Mouse (Mus musculus) adrenal gland, postnatal 36 days (tissue): ENCODE results near the gene Adtrp. TPM values are rescaled to one million over a fixed set of nuclear protein-coding genes. Genes with fewer than 3 reads are reported as not detected.

ENCODE experiments used
- DNase-seq, 2 experiments: peaks; one replicate each; pipeline ENCODE4 v3.0.0; 2021; ENCODE audit warnings: mixed read lengths in 1 of 2
- total RNA-seq, 2 experiments: library from RNA; stranded (reverse); gene quantifications; 2 replicates each; pipeline ENCODE4 v1.2.3; 2021

Gene Adtrp
- total RNA-seq, 2 experiments from 2014 or later, result 22.5 to 45.9 TPM

DNA sequence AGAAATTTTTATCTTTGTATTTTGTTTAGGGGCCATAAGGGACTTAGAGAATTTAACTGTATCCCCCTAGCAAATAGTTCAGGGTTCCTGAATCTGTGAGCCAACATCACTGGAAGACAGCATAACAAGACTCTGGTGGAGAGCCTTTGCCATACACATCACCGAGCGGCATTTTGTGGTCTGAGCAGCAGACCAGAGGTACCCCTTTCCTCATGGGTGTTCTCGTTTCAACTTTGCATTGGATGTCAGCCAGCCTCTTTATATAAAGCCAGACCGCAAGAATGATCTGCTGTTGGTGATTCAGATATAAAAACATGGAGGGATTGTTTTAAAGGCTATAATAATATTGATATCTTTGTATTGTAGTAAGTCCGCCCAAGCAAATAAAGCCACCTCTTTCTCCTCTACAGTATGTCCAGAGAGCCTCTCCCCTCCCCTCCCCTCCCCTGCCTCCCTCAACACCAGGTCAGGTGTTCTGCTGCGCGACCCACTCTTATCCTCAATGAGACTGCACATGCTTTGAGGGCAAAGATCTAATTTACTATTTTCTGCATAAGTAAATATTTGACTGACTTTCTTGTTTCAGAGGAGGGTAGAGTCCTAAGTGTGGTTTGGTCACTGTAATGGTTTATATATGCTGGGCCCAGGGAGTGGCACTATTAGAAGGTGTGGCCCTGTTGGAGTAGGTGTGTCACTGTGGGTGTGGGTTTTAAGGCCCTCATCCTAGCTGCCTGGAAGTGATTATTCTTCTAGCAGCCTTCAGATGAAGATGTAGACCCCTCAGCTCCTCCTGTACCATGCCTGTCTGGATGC, 62.4 kb downstream of the Adtrp start:
- DNase-seq, result no peak

GRCm38 (mm10) chr13:41780296-41780695, 67.2 kb downstream of the Adtrp start:
- DNase-seq, result no peak

GRCm38 (mm10) chr13:41779603-41780180, 67.8 kb downstream of the Adtrp start:
- DNase-seq, result no peak

DNA sequence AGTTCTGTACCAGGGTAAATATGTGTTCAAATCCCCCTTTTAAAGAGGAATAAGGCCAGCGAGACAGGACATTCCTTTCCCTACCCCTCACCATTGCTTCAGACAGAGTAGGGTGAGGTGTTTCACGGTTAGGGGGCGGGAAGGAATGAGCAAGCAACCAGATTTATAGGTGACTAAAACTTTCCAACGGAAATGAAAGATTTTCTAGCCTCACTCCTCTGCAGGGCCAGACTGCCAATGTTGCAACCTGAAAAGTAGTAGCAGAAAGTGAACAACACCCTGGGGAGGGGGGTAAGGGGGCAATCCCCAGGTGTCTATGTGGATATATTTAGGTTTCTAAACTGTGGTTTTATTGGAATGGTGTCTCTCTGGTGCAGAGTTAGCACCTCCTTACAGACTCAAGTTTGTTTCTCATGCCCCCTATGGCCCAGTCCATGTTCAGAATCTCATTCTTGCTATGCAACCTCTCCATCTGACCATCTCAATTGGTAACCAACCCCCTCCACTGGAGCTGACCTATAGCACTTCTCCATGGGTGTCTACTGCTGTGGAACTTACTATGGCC, 73.6 kb downstream of the Adtrp start:
- no peak for DNase-seq

GRCm38 (mm10) chr13:41771061-41771460, 76.4 kb downstream of the Adtrp start:
- DNase-seq, result no peak

DNA sequence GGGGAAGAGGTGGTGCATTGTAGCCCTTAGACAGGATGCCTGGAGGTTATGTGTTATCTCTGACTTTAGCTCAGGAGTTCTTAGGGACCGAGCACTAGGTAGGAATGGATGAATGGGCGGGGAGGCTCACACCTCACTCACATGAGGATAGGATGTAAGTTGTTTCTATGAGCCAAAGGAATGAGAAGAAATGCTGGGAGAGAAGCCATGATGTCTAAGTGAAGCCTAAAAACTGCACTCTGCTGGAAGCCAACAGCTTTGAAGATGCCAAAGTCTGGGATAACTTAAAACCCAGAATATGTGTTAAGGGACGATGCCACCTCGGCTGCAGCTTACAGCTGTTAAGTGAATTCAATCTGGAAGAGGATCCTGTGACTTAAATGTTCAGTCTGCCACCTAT, 79.5 kb downstream of the Adtrp start:
- no peak for DNase-seq

DNA sequence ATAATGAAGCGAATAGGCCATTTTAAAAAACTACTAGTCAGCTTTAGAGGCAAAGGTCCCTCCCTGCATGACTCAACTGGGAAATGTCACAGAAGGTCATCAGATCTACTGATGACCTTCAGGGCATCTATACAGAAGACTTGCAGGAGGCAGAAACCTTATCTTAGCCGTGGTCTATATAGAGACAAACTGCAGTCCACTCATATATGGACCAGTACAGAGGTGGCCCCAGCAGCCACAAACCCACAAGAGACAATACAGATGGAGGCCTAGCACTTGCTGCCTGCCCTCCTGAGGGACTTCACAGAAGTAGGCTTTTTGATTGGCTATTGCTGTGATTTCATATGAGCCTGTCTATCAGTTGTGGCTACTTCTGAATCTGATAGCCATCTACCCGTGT, 85.5 kb downstream of the Adtrp start:
- no peak for DNase-seq

GRCm38 (mm10) chr13:41760484-41760883, 87.0 kb downstream of the Adtrp start:
- DNase-seq, result no peak

DNA sequence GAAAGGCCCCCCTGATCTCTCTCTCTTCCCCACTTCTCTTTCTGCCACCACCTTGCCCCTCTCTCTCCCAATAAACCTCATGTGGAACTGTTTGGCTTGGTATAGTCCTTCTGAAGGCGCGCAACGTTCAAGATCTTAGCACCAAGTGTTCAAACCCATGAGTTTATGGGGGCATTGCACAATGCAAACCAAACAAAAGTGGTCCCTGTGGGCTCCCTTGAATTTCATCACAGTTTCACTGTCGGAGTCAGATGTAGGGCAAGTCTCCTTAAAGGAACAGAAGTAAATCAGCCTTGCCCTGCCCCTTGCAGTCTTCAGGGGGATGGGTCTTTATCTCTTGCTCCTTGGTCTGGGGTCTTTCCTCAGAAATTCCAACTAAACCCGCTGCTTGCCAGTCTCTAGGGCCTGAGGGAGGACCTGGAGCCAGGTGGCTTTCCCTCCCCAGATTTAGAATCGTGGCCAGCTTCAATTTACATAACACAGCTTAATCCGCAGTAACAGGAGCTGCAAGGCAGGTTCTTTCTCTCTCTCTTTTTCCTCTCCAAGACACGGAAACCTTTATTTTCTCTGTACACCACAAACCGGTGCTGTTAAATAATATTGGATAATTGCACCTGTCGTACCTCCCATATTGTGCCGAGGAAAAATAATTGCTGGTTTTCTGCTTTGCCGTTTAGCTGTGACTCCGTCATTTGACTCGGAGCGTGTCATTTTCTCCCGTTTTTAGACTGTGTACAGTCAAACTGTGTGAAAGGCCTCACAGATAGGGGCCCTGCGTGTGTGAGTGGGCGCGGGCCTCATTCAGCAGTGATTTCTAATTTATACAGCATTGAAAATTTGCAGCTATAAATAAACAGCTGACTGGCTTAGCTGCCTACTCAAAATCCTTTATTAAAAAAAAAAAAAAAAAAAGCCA, 88.7 kb downstream of the Adtrp start:
- DNase-seq, result peak in 1 of 2 experiments; percentile 13

- DNase-seq, result no peak
Observed at GRCm38 (mm10) chr13:41753114-41753513, 94.4 kb downstream of the Adtrp start.

DNA sequence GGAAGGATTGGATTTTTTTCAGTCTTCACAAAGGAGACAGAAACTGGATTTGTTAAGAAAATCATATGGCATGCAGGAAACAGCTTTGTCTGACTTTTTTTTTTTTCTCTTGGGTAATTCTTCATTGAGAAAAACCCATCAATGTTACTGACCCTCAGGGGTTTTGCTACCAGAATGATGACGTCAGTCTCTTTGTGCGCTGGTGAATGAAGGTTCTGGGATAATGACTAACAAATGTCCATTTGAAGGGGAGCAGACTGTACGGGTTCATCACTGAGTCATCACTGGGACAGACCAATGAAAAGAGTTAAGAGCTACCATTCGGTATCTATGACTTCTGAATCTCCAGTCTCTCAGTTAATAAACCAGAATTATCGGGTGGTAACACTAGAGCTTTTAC, 97.0 kb downstream of the Adtrp start:
- DNase-seq, result peak in 1 of 2 experiments; percentile 7

- no peak for DNase-seq
Observed at GRCm38 (mm10) chr13:41748866-41749265, 98.6 kb downstream of the Adtrp start.

GRCm38 (mm10) chr13:41747691-41748090, 99.8 kb downstream of the Adtrp start:
- DNase-seq, result no peak

DNA sequence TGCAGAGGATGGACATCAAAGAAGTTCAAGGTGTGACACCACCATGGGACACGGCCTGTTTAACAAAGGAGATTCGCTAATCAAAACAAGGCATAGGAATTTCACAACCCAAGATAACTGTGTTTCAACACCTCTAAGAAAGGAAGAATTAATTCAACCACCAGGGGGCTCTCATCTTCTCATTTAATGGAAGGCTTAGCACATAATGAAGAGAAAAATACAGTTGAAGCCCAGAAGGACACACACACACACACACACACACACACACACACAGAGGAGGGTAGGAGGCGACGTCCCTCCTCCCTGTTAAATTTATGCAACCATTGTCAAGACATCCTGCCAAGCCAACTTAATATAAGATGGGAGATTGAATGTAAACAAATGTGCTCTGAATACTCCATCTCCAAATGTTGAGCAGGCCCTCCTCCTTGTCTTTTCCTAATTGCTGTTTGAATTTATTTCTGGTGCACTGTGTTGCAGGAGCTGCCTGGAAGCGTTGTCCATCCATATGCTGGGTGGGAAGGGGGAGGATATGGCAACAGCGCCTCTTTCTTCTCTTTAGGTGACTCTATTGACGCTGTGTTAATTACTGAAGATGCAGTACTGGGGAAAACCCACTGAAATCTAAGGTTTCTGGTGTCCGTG, 100.4 kb downstream of the Adtrp start:
- DNase-seq, result peak in 1 of 2 experiments; percentile 34

DNA sequence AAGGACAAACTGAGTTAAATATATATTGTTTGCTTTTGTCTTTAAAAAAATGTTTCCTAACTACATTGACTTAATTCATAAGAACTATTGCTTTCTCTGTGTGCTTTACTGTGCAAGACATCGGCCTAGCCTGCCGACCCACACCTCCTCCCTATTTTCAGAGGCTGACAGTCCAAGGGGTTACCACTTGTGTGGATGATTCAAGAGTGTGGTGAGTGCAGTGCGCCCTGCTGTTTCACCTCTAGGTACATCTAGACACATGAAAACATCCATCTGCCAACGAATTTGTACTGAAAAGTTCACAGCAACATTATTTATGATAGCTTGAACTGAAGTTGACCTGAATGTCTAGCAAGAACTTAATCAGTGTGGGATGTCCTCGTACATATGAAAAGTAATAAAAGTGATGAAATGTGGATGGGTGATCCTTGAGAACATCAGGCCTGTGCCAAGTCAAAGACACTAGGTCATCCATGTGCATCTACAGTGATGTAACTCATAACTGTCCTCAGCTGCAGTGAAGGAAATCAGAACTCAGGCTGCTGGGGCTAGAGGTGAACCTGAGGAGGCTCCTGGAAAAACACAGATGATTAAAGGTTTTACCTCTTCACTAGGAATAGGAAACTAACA, 106.9 kb downstream of the Adtrp start:
- DNase-seq, result no peak

GRCm38 (mm10) chr13:41737628-41738309, 109.7 kb downstream of the Adtrp start:
- no peak for DNase-seq

- no peak for DNase-seq
Observed at GRCm38 (mm10) chr13:41729660-41730059, 117.8 kb downstream of the Adtrp start.

GRCm38 (mm10) chr13:41727803-41728202, 119.7 kb downstream of the Adtrp start:
- no peak for DNase-seq

GRCm38 (mm10) chr13:41719331-41719730, 128.2 kb downstream of the Adtrp start:
- no peak for DNase-seq

DNA sequence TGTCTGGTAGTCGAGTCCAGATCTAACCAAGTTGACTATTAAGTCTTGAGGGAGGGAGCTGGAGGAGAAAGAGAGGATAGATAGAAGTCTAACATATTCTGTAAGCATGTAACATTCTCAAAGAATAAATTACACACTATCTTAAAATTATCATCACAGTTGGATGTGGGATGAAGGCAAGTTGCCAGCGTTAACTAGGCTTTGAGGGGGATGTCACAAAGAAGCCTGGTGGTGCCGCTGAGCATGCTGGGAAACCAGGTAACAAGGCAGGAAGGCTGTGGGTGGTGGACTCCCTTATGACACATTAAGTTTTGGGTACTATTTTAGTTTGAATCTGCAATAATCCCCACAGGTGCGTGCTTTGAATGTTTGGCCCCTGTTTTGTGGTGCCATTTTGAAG, 129.4 kb downstream of the Adtrp start:
- no peak for DNase-seq
